Mouse (Mus musculus) 3T3-L1 (cell line): ENCODE data around the gene Gm20388.

Source experiments
- DNase-seq: peaks from one replicate; pipeline ENCODE4 v3.0.0-alpha.2; 2015; ENCODE audit warnings: low read depth, low spot score

The Gm20388 gene

GRCm38 (mm10) chr8:122517541-122518190, 2607.0 kb downstream of the Gm20388 start:
- no peak for DNase-seq

- DNase-seq = no peak
Measured at GRCm38 (mm10) chr8:122520611-122521010, 2610.0 kb downstream of the Gm20388 start.

GRCm38 (mm10) chr8:122522796-122523651, 2612.4 kb downstream of the Gm20388 start:
- no peak for DNase-seq

- no peak for DNase-seq
Measured at GRCm38 (mm10) chr8:122523652-122524360, 2613.2 kb downstream of the Gm20388 start.

- DNase-seq = peak; percentile 15
Measured at GRCm38 (mm10) chr8:122524506-122524905, 2613.9 kb downstream of the Gm20388 start.

- no peak for DNase-seq
Measured at GRCm38 (mm10) chr8:122525004-122525403, 2614.4 kb downstream of the Gm20388 start.

GRCm38 (mm10) chr8:122526084-122526483, 2615.4 kb downstream of the Gm20388 start:
- no peak for DNase-seq

GRCm38 (mm10) chr8:122526526-122527170, 2616.0 kb downstream of the Gm20388 start:
- DNase-seq = peak; percentile 21

GRCm38 (mm10) chr8:122527937-122528336, 2617.3 kb downstream of the Gm20388 start:
- no peak for DNase-seq

- DNase-seq = no peak
Measured at GRCm38 (mm10) chr8:122529159-122529558, 2618.5 kb downstream of the Gm20388 start.

GRCm38 (mm10) chr8:122531312-122531711, 2620.7 kb downstream of the Gm20388 start:
- DNase-seq = no peak

GRCm38 (mm10) chr8:122537033-122537432, 2626.4 kb downstream of the Gm20388 start:
- peak; percentile 62 for DNase-seq

GRCm38 (mm10) chr8:122537812-122538211, 2627.2 kb downstream of the Gm20388 start:
- no peak for DNase-seq

- DNase-seq = no peak
Measured at GRCm38 (mm10) chr8:122538310-122539076, 2627.9 kb downstream of the Gm20388 start.

- no peak for DNase-seq
Measured at GRCm38 (mm10) chr8:122544138-122544537, 2633.5 kb downstream of the Gm20388 start.

GRCm38 (mm10) chr8:122546066-122546755, 2635.6 kb downstream of the Gm20388 start:
- no peak for DNase-seq

GRCm38 (mm10) chr8:122546811-122547453, 2636.3 kb downstream of the Gm20388 start:
- DNase-seq = no peak

GRCm38 (mm10) chr8:122547815-122548214, 2637.2 kb downstream of the Gm20388 start:
- no peak for DNase-seq

- DNase-seq = no peak
Measured at GRCm38 (mm10) chr8:122548331-122548730, 2637.7 kb downstream of the Gm20388 start.
